Mouse (Mus musculus) G1E (cell line): ENCODE measurements around the gene Zmiz2.

ENCODE experiments used
- CTCF ChIP-seq: IDR thresholded peaks from 2 replicates; pipeline ENCODE4 v1.5.1; 2012; ENCODE audit warnings: low read depth, low read length, inconsistent platforms, mixed read lengths
- TAL1 ChIP-seq: conservative IDR thresholded peaks from 2 replicates; pipeline ENCODE4 v1.6.1; 2012; ENCODE audit warnings: low read depth, low read length, inconsistent platforms, mixed read lengths

- TF ChIP-seq TAL1 (no peak), CTCF (no peak)
Observed at GRCm38 (mm10) chr11:6443727-6444076, 54.8 kb downstream of the Zmiz2 start.
